Mouse (Mus musculus) central nervous system, embryonic 18 days (tissue): ENCODE results near the gene Pip4k2c. TPM values are rescaled to one million over a fixed set of nuclear protein-coding genes. Genes with fewer than 3 reads are reported as not detected.

Experiments used
- polyA plus RNA-seq: library from polyadenylated mRNA; depleted of rRNA; stranded (reverse); fragments of >200 nt; gene quantifications from 2 replicates; pipeline ENCODE4 v1.2.3, GENCODE M21; 2012; rRNA removed

The Pip4k2c gene
- 23.6 and 23.7 TPM in 2 replicates for polyA plus RNA-seq

GRCm38 (mm10) chr10:127211414-127211854 lies at the start of gene Pip4k2c:
Gene Pip4k2c (minus strand): TSS chr10:127211585.

GRCm38 (mm10) chr10:127195328-127196129 lies 15.9 kb downstream of the Pip4k2c start, which contains the start of gene Dtx3:
Gene Dtx3 (minus strand): TSS chr10:127195728.

DNA sequence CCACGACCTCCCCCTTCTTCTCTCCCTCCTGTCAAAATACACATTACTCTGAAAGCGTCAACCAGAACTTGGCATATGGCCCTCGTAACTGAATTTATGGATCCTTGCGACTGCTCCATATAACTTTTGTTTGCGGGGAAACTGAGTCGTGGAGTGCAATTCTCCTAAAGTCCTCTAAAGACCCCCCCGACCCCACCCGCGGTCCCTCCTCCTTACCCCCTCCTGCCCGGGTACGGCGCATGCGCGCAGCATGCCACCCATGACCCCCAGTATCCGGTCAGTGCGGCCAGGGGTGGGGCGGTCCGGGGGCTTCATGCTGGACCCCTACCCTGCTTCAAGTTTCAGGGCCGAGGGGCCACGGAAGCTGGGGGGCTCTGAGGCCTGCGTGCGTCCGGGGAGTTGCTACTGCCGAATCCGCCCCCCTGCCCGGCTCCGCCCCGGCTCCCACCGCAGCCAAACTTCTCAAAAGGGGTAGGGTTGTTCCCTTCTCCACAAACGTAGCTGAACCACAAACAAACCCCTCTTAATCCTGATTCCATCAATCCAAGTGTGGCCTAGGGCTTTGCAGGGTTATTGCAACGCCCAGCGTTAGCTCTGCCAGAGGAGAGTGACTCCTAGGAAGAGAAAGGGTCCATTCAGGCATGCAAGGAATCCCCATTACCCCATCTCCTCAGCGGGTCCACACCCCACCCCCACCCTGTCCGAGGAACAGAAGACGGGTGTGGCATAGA lies 21.6 kb downstream of the Pip4k2c start, which contains the start of gene Arhgef25:
Arhgef25 (minus strand) TSS at position 433 of the 731 bp plus-strand sequence.

DNA sequence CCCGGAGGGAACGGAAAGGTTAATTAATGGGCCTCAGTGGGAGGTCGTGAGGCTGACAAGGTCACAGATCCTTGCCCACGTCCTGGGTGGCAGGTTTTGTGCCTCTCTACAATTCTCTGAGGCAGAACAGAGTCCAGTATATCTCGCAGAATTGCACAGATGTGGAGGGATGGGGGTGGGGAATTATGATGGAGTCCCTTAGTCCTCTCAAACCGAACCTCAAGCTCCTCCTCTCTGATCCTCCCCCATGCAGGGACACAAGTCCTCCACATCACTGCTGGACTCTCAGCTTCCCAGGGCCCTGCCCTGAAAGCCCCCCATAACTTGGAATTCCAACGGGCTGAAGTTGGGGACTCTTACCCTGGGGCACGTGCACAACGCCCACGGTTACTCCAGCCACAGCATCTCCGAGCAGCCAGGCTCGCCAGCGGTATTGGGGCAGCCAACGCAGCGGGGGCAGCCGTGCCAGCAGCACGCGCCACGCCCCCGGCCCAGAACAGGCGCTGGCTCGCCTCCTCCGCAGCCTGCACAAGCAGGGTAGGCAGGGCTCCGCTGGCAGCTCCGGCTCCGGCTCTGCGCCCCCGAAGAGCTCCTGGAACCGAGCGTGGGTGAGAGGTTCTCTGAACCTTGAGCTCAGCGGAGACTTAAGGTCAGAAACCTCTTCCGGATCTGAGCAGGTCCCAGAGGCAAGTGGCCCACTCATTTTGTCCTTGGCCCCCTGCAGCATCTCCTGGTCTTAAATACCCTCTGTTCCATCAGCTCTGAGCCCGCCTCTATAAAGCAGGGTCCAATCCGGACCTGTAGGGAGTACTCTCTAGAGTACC lies 31.3 kb downstream of the Pip4k2c start, which contains the start of gene Slc26a10:
Slc26a10 (minus strand) TSS at position 775 of the 824 bp plus-strand sequence.

DNA sequence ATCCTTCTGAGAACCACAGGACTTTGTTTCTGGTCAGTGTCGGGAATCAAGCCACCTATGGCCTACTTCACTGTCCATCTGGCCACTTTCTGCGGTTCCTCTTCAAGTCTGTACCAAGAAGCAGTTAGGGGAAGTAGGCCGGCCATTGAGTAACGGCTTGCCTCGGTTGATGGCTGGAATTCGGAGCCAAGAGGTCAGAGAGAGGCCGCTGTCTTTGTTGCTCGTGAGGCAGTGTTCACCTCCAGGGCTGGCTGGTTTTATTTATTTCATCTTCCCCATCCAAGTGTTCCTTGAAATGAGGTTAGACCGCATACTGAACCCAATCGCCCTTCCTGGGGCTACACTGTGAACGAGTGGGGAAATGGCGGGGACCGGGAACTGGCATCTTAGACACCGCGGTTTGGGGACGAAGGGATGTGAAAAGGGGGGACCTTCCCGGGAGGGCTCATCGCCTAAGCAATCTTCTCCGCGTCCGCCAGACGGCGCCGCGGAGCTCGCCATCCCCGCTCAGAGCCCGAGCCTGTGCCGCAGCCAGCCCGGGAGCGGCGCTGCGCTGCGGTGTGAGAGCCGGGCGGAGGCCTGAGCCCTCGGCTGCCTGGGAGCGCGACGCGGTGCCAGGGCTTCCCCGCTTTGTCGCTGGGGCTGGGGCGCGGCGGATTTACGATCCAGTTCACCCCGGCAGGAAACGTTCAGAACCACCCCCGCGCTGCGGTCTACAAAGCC lies 46.6 kb downstream of the Pip4k2c start, which contains the start of gene B4galnt1:
B4galnt1 (plus strand) TSS at position 595 of the 723 bp plus-strand sequence.

Other genes starting within 250 kb of the Pip4k2c start
- 49.6 and 51.2 TPM in 2 replicates for gene Ctdsp2, start 232.9 kb downstream of the Pip4k2c start, polyA plus RNA-seq
- 0.31 and 2.3 TPM in 2 replicates for gene Avil, start 210.9 kb downstream of the Pip4k2c start, polyA plus RNA-seq
- 40.5 and 47.7 TPM in 2 replicates for gene Tsfm, start 180.7 kb downstream of the Pip4k2c start, polyA plus RNA-seq
- 16.7 and 18.3 TPM in 2 replicates for gene Mettl1, start 170.2 kb downstream of the Pip4k2c start, polyA plus RNA-seq
- 0.39 and 0.47 TPM in 2 replicates for gene Eef1akmt3, start 170.1 kb downstream of the Pip4k2c start, polyA plus RNA-seq
- gene Cyp27b1, start 163.3 kb downstream of the Pip4k2c start, polyA plus RNA-seq, result 0.88 and 0.91 TPM in 2 replicates
- 37.5 and 40.2 TPM in 2 replicates for gene March9, start 151.4 kb downstream of the Pip4k2c start, polyA plus RNA-seq
- gene Cdk4, start 148.1 kb downstream of the Pip4k2c start, polyA plus RNA-seq, result 579 and 618 TPM in 2 replicates
- 74.7 and 75.1 TPM in 2 replicates for gene Tspan31, start 141.3 kb downstream of the Pip4k2c start, polyA plus RNA-seq
- 143 and 168 TPM in 2 replicates for gene Agap2, start 136.3 kb downstream of the Pip4k2c start, polyA plus RNA-seq
- 71.6 and 74.0 TPM in 2 replicates for gene Os9, start 90.5 kb downstream of the Pip4k2c start, polyA plus RNA-seq
- gene B4galnt1, start 46.4 kb downstream of the Pip4k2c start, polyA plus RNA-seq, result 62.2 and 78.3 TPM in 2 replicates
- gene Slc26a10, start 30.9 kb downstream of the Pip4k2c start, polyA plus RNA-seq, result 0.56 and 1.0 TPM in 2 replicates
- gene Arhgef25, start 21.5 kb downstream of the Pip4k2c start, polyA plus RNA-seq, result 75.2 and 81.9 TPM in 2 replicates
- gene Dtx3, start 15.9 kb downstream of the Pip4k2c start, polyA plus RNA-seq, result 422 and 436 TPM in 2 replicates
- 162 and 165 TPM in 2 replicates for gene Kif5a, start 51.8 kb upstream of the Pip4k2c start, polyA plus RNA-seq
- 336 TPM in 2 replicates for gene Dctn2, start 54.8 kb upstream of the Pip4k2c start, polyA plus RNA-seq
- 26.6 and 33.0 TPM in 2 replicates for gene Mbd6, start 77.4 kb upstream of the Pip4k2c start, polyA plus RNA-seq
- 94.5 and 96.6 TPM in 2 replicates for gene Mars, start 100.2 kb upstream of the Pip4k2c start, polyA plus RNA-seq
- gene Arhgap9, start 110.4 kb upstream of the Pip4k2c start, polyA plus RNA-seq, result 0.48 and 0.60 TPM in 2 replicates
- 5.2 and 7.5 TPM in 2 replicates for gene Gli1, start 130.4 kb upstream of the Pip4k2c start, polyA plus RNA-seq
- 0.01 TPM in 1 of 2 replicates, not detected in the other for gene Inhbe, start 142.8 kb upstream of the Pip4k2c start, polyA plus RNA-seq
- gene Inhbc, start 158.8 kb upstream of the Pip4k2c start, polyA plus RNA-seq, result not detected in 2 replicates
- gene R3hdm2, start 168.7 kb upstream of the Pip4k2c start, polyA plus RNA-seq, result 48.7 and 63.2 TPM in 2 replicates